Mouse (Mus musculus) cortical plate, adult 2 months (tissue): ENCODE results near the gene Dner.

Experiments
- CTCF ChIP-seq: fragments of 200-500 bp; IDR thresholded peaks from 2 replicates; pipeline ENCODE4 v1.5.1; 2011; ENCODE audit warnings: mild to moderate bottlenecking, control low read depth, low read length; ENCODE audit not compliant: insufficient read depth; ENCODE audit errors: extremely low read depth
- POLR2A ChIP-seq: fragments of 200-500 bp; IDR thresholded peaks from 2 replicates; pipeline ENCODE4 v1.6.1; 2011; ENCODE audit warnings: mild to moderate bottlenecking, low read length, control low read depth; ENCODE audit not compliant: insufficient read depth; ENCODE audit errors: extremely low read depth

- TF ChIP-seq CTCF: no peak
- no peak for TF ChIP-seq POLR2A
These were observed 254.6 kb downstream of the Dner start for GRCm38 (mm10) chr1:84441419-84441818.
